Mouse (Mus musculus): Measurements from ENCODE around the gene Dleu7.
A peak's percentile ranks its signal among the peaks of the same experiment; 100 is the strongest.

The Dleu7 gene

GRCm38 (mm10) chr14:62292488-62293339 is at the start of gene Dleu7, which contains the start of gene Rnaseh2b:
TSS of gene Dleu7 (minus strand) at chr14:62293047.
TSS of gene Rnaseh2b (plus strand) at chr14:62292589.
- DNase-seq (ENCODE audit: low spot score in 2 of 2) = peak in 1 of 2 experiments; percentile 8

GRCm38 (mm10) chr14:62341887-62342642 is 49.2 kb upstream of the Dleu7 start:
- DNase-seq (ENCODE audit: low spot score in 2 of 2) = no peak

- no peak for DNase-seq (ENCODE audit: low spot score in 2 of 2)
Measured at GRCm38 (mm10) chr14:62339196-62339595, 46.3 kb upstream of the Dleu7 start.

GRCm38 (mm10) chr14:62333909-62334687 is 41.3 kb upstream of the Dleu7 start:
- no peak for DNase-seq (ENCODE audit: low spot score in 2 of 2)

- DNase-seq (ENCODE audit: low spot score in 2 of 2) = peak; percentile 69 to 77
Measured at GRCm38 (mm10) chr14:62331866-62332619, 39.2 kb upstream of the Dleu7 start.

- no peak for DNase-seq (ENCODE audit: low spot score in 2 of 2)
Measured at GRCm38 (mm10) chr14:62331457-62331856, 38.6 kb upstream of the Dleu7 start.

GRCm38 (mm10) chr14:62329631-62330030 is 36.8 kb upstream of the Dleu7 start:
- no peak for DNase-seq (ENCODE audit: low spot score in 2 of 2)

GRCm38 (mm10) chr14:62328606-62329005 is 35.8 kb upstream of the Dleu7 start:
- no peak for DNase-seq (ENCODE audit: low spot score in 2 of 2)

- no peak for DNase-seq (ENCODE audit: low spot score in 2 of 2)
Measured at GRCm38 (mm10) chr14:62327171-62327570, 34.3 kb upstream of the Dleu7 start.

GRCm38 (mm10) chr14:62326026-62326425 is 33.2 kb upstream of the Dleu7 start:
- DNase-seq (ENCODE audit: low spot score in 2 of 2) = no peak

GRCm38 (mm10) chr14:62324943-62325342 is 32.1 kb upstream of the Dleu7 start:
- DNase-seq (ENCODE audit: low spot score in 2 of 2) = no peak

- no peak for DNase-seq (ENCODE audit: low spot score in 2 of 2)
Measured at GRCm38 (mm10) chr14:62323457-62323856, 30.6 kb upstream of the Dleu7 start.

GRCm38 (mm10) chr14:62322581-62323344 is 29.9 kb upstream of the Dleu7 start:
- DNase-seq (ENCODE audit: low spot score in 2 of 2) = no peak

GRCm38 (mm10) chr14:62311672-62312071 is 18.8 kb upstream of the Dleu7 start:
- DNase-seq (ENCODE audit: low spot score in 2 of 2) = no peak

- no peak for DNase-seq (ENCODE audit: low spot score in 2 of 2)
Measured at GRCm38 (mm10) chr14:62309026-62309425, 16.2 kb upstream of the Dleu7 start.

GRCm38 (mm10) chr14:62307555-62307954 is 14.7 kb upstream of the Dleu7 start:
- DNase-seq (ENCODE audit: low spot score in 2 of 2) = no peak

- DNase-seq (ENCODE audit: low spot score in 2 of 2) = no peak
Measured at GRCm38 (mm10) chr14:62300031-62300430, 7.2 kb upstream of the Dleu7 start.

- DNase-seq (ENCODE audit: low spot score in 2 of 2) = no peak
Measured at GRCm38 (mm10) chr14:62298808-62299207, 6.0 kb upstream of the Dleu7 start.

- no peak for DNase-seq (ENCODE audit: low spot score in 2 of 2)
Measured at GRCm38 (mm10) chr14:62292166-62292487, 720 bp downstream of the Dleu7 start.

- DNase-seq (ENCODE audit: low spot score in 2 of 2) = no peak
Measured at GRCm38 (mm10) chr14:62291406-62291987, 1.4 kb downstream of the Dleu7 start.

Data from frontal cortex, postnatal 25 days (tissue).